10 mouse cellular contexts compared by ENCODE assay signal in genomic region chr6:30617959-30618590, GRCm38 (mm10). TPM values are rescaled to one million over a fixed set of nuclear protein-coding genes. Genes with fewer than 3 reads are reported as not detected.
DNase-seq lines count a peak whose midpoint lies in the region.
"Had no signal": no experiment of that assay in that cellular context is flagged by ENCODE, and none has a peak within 500 bp of the region (broad histone marks: within the 10 kb centered on the region; RNA-seq: fewer than 3 reads in every experiment).

No protein-coding gene starts in this region.

- DNase-seq in heart, embryonic 10.5 days (ENCODE audit: low spot score): peak; percentile 87
- no peak for DNase-seq in heart, postnatal 25 days (ENCODE audit: low spot score)
- DNase-seq in ZHBTc4 (ENCODE audit: low read depth, low spot score) (peak; percentile 33), adipocyte (ENCODE audit: low spot score) (no peak)
- peak; percentile 64 for DNase-seq in forelimb bud, embryonic 11.5 days (ENCODE audit: low read depth, low spot score)
- peak; percentile 31 to 42 for DNase-seq in layer of hippocampus, postnatal 25 days (ENCODE audit: extremely low spot score in 1 of 2, low spot score in 1 of 2)
- peak; percentile 20 for DNase-seq in naive thymus-derived CD4-positive, alpha-beta T cell, adult 2 months (ENCODE audit: low read depth)
- no peak for DNase-seq in ovary, postnatal 14 days (ENCODE audit: low spot score)

- H3K4me1 ChIP-seq in heart, embryonic 10.5 days: peaks cover 73% of the 10 kb centered on the region

- intact Hi-C loops in heart, postnatal 25 days (cut with DNase I): no loop called here

- no peaks in the 10 kb centered on the region for H3K36me3 ChIP-seq in heart, embryonic 10.5 days
- H3K36me3 ChIP-seq: liver, embryonic 15.5 days had no signal

- no peaks in the 10 kb centered on the region for H3K27me3 ChIP-seq in heart, embryonic 10.5 days (ENCODE audit: insufficient read depth, poor library complexity, severe bottlenecking)
- H3K27me3 ChIP-seq: Patski had no signal

- peak overlapping the region; percentile 89 for H3K27ac ChIP-seq in heart, embryonic 10.5 days

- H3K9me3 ChIP-seq in heart, embryonic 10.5 days: no peaks in the 10 kb centered on the region
- H3K9me3 ChIP-seq: liver, embryonic 15.5 days had no signal

- WGBS in heart, embryonic 10.5 days: 9% methylated on average over 18 of the region's 18 CpGs

- peak overlapping the region; percentile 40 for H3K4me3 ChIP-seq in heart, embryonic 10.5 days
- H3K4me3 ChIP-seq: liver, embryonic 15.5 days had no signal

RNA-seq across cellular contexts. Expression of gene Cpa5, which starts 7.3 kb away (rescaled TPM):
- 0.97 and 2.1 TPM in 2 replicates for polyA plus RNA-seq in heart, embryonic 10.5 days (2016; fragmentation: Nextera tagmentation; extraction: Ambion mirVana)
- not detected for total RNA-seq in heart, postnatal 25 days (2021)
- not detected for total RNA-seq in layer of hippocampus, postnatal 25 days (2021)

RNA-seq across cellular contexts. Expression of gene Cpa1, which starts 20.9 kb away (rescaled TPM):
- 3.9 and 4.3 TPM in 2 replicates for polyA plus RNA-seq in heart, embryonic 10.5 days (2016; fragmentation: Nextera tagmentation; extraction: Ambion mirVana)
- under 1 TPM in 1 of 2 experiments, not detected in 1; 0.16 TPM for total RNA-seq in heart, postnatal 25 days (2021)
- not detected for total RNA-seq in layer of hippocampus, postnatal 25 days (2021)
- polyA plus RNA-seq: Patski had no signal

RNA-seq across cellular contexts. Expression of gene Cpa4, which starts 49.9 kb away (rescaled TPM):
- polyA plus RNA-seq in heart, embryonic 10.5 days (2016; fragmentation: Nextera tagmentation; extraction: Ambion mirVana): 1.2 and 1.7 TPM in 2 replicates
- total RNA-seq in heart, postnatal 25 days (2021): not detected
- total RNA-seq in layer of hippocampus, postnatal 25 days (2021): not detected
- polyA plus RNA-seq: Patski had no signal

Comparison
In these comparisons a context has a peak if more than half of its experiments do, and no peak if none do; other contexts are left out.
1. DNase-seq: peak in heart, embryonic 10.5 days (single experiment), ZHBTc4 (single experiment), forelimb bud, embryonic 11.5 days (single experiment), layer of hippocampus, postnatal 25 days (2 of 2) and naive thymus-derived CD4-positive, alpha-beta T cell, adult 2 months (single experiment); none in heart, postnatal 25 days (single experiment), ovary, postnatal 14 days (single experiment) and adipocyte (single experiment).